Mouse (Mus musculus) right cerebral cortex, adult 18-20 months (tissue): ENCODE results near the gene Znhit2.

Experiments used
- DNase-seq: peaks from one replicate; pipeline ENCODE4 v3.0.0; 2022; ENCODE audit warnings: mixed read lengths

The Znhit2 gene

DNA sequence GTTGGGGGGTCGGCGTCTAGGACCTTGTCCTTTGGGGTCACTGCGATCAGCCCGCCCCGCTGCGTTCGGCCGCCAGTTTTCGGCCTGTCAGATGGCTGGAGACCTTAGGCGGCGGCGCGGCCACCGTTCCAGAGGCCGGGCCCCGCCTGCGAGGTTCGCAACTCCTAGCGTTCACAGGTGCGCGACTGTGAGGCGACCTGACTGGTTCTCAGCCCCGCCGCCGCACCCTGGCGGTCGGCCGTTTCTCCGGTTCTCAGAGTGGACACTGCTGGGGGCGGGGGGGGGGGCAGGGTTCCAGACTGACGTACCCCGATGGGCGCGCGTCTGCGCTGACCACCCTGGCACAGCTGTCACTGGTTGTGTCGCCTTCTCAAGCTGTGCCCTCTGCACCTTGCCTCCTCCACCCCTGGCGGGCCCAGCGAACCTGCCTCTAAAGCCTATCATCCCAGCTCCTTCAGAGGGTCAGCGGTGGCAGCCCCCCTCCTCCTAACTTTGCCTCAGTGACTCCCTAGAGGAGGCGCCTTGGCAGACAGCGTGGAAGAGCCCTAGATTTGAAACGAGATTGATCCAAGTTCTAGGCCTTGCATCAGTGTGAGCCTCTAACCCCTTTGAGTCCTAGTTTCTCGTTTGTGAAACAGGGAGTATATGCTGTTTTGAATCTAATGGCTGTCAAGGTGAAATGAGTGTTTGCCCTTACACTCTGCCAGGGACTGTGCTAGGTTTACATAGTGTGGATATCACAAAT, 13.7 kb upstream of the Znhit2 start:
- no peak for DNase-seq

DNA sequence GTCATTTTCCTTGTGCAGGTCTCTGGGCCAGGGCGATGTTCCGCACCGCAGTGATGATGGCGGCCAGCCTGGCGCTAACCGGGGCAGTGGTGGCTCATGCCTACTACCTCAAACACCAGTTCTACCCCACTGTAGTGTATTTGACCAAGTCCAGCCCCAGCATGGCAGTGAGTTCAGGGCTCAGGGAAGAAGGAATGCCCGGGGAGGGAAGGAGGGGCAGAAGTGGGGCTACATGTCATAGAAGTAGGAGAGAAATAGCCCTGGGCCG, 13.2 kb upstream of the Znhit2 start:
- no peak for DNase-seq

DNA sequence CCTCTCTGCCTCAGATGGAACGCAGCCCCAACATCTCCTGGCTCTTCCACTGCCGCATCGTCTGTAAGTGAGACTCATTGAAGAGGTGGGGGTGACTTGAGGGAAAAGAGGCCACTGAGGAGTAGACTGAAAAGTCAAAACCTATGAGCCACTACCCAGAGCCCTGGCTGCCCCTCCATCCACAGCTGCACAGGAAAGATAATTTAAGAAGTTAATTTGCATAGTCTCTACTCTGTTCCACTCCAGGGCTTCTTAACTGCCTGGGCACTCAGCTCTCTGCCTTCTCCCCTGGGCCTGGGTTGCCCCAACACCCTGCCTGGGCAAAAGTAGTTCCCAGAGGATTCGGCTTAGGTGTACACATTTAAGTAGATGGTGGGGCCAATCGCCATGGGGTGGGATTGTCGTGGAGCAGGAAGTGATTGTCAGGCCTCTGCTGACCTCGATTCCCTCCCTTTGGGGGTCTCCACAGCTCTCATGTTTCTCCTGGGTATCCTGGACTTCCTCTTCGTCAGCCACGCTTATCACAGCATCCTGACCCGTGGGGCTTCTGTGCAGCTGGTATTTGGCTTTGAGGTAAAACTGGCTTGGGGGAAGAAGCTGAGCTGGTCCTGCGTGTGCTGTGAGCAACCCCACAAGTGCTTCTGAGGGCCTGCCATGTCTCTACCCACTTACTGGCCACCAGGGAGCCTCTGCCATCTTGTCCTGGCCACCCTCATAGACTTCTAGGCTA, 12.1 kb upstream of the Znhit2 start:
- DNase-seq: no peak

DNA sequence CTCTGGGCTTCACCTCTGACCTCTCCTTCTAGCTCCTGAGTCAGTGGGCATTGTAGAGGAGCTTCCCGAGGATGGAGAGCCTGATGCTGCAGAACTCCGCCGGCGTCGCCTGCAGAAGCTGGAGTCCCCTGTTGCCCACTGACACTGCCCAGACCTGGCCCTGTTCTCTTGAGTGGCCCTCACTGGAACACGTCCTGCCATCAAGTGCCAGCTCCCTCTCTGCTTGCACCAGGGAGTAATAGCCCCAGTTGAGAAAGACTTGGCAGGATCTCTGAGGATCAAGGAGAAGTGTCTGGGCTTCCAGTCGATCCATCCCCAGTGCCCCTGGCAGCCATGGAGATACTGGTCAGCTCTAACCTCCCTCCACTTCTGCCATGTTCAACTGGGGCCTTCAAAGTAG, 8.5 kb upstream of the Znhit2 start:
- no peak for DNase-seq

DNA sequence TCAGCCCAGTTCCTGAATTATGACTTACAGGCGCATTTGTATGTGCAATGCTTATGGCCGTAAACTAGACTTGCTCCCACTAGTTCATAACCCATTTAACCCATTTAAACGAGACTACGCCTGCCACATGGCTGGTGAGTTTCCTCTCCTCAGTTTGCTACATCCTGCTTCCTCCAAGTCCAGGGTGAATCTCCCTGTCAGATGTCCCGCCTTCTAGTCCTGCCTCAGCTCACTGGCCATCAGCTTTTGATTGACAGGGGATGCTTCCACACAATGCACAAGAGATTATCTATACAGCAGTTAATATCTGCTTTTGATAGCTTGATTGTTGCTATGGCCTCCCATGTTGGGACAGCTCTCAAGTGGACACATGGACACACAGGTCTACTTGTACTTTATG, 6.7 kb upstream of the Znhit2 start:
- DNase-seq: no peak

DNA sequence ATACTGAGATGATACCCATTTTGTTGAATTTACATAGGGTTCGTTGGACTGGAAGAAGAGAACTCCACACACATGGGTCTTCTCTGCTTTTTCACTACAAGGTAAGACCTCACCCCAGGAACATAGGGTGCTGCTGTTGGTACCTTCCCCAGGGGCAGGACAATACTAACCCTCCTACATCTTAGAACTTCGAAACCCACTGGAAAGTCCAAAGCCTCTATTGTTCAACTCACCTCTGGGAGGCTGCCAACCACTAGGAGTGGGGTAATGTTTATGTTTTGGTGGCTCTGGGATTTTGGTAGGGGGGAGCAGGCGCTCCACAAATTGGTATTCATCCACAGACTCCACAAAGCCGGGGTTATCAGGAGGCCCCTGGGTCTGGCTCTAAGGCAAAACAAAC, 4.3 kb upstream of the Znhit2 start:
- DNase-seq: no peak

DNA sequence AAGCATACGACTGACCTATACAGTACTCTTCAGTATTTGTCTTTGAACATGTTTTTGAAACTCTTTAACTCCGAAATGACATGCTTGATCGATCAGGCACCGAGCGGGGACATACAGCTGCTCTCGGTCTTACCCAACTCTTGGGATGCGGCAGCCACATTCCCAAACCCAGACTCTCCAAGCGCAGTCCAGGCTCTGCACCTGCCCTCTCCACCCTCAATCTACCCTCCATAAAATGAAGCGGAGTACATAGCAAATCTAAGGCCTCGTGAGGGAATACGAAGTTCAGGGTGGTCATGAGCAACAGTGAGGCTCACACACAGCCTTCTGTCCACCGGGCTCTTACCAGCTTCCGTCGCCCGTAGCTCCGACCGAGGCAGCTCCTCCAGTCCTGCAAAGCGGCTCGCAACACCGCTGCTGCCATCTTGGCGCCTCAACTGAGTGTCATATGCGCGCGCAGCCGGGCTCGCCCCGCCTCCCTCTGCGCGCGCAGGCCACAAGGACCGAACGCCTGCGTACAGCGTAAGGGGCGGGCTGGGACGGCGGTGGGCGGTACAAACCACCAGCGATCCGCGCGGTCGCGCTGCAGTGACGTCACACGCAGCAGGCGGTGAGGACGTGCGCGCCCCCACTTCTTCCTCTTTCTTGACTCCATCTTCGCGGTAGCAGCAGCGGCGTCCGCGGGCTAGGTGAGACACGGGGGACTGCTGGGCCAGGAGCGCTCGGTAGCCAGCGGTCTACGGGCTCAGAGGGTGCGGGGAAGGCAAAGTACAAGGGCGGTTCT, 3.5 kb upstream of the Znhit2 start, which contains the start of the genes Mrpl49 and Fau:
TSS of gene Mrpl49 (minus strand) at position 473 of the 784 bp plus-strand sequence.
TSS of gene Fau (plus strand) at position 532 of the 784 bp plus-strand sequence.
- DNase-seq: peak; percentile 99

DNA sequence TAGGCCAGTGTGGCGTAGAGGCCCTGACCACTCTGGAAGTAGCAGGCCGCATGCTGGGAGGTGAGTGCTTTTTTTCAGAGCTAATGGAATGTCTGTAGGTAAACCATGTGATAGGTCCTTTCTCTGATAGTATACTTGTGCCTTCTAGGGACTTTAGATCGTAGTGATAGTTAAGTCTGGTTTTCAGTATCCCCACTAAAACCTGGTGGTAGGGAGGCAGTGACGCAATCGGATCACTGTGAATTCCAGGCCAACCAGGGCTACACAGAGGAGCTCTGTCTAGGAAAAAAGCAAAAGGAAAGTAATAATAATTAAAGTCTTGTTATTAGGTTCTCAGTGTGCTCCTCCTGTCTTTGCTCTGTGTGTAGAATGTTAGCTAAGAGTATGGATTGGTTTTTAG, 2.5 kb upstream of the Znhit2 start:
- DNase-seq: no peak

DNA sequence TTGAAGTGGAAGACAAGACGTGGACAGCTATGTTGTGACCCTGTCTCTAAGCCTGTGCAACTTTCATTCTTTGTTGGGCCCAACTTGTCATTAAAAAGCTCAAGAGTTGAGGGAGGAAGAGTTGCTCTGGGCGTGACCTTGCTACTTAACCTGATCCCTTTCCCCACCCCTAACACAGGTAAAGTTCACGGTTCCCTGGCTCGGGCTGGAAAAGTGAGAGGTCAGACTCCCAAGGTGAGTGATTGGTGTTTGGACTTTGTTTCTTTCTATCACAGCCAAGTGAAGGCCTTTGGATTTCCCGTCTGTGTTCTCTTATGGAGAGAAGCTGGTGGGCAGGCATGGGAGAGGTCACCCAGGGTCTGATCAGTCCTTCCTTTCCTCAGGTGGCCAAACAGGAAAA, 2.0 kb upstream of the Znhit2 start:
- DNase-seq: no peak

DNA sequence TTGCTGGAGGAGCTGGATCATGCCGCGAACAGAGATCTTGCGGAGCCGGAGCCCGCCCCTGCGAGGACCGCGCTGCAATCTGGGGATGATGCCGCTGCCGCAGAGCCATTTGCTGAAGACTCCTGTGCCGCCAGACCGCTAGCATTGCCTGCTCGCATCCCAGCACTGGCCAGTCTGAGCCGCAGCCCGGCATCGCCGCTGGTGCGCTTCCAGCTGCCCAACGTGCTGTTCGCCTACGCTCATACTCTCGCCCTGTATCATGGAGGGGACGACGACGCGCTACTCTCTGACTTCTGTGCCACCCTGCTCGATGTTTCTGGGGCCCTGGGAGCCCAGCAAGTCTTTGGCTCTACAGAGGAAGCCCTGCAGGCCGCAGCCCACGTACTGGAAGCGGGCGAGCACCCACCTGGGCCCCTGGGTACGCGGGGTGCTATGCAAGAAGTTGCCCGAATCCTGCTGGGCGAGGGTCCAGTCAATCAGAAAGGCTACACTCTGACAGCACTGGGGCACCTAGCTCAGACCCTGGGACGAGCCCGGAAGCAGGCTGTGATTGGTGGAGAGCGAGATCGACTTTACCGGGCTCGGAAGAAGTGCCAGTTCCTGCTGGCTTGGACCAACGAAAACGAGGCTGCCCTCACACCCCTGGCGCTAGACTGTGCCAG, 780 bp downstream of the Znhit2 start:
- peak; percentile 32 for DNase-seq

DNA sequence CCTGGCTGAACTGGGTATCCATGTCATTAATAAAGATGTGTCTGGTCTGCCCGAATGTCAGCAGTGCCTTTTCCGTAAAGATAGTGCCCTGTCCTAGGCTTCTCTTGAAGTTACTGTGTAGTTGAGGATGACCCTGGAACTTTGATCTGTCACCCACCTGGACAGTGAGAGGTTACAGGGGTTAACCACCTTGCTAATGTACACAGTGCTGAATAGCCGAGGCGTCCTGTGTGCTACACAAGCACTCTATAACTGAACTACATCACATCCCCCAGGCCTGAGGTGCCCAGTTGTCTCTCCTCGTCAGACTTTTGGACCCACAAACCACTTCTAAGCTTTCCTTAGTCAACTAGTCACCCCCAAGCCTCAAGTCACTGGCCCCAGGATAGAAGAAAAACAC, 1.4 kb downstream of the Znhit2 start:
- DNase-seq: no peak

DNA sequence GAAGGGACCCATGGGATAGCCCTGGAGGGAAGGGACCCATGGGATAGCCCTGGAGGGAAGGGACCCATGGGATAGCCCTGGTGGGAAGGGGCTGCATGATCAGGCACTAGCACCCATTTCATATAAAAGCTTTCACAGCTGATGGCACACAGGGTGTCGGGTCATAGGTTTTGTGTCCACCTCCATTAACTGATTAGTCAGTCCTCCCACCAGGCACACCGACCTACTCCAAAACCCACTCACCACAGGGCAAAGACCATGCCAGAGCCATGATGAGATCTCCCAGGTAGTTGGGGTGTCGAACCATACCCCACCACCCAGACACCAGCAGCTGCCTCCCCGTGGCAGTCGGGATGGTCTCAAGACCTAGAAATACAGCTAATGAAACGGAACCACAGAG, 2.1 kb downstream of the Znhit2 start:
- no peak for DNase-seq

DNA sequence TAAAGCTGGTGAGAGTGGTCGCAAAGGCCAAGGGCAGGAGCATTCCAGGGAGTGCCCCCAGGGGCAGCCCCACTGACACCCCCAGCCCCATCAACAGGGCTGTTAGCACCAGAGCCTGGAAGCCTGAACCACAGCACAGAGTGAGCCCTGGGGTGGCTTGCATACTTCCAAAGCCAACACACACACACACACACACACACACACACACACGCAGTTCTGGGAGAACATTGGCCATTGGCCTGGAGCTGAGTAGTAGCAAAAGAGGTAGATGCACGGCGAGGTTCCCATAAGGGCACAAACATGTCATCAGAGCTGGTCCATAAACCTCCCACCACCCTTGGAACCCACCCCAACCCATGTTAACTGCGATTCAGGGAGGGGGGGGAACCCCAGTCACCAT, 5.6 kb downstream of the Znhit2 start:
- DNase-seq: no peak

DNA sequence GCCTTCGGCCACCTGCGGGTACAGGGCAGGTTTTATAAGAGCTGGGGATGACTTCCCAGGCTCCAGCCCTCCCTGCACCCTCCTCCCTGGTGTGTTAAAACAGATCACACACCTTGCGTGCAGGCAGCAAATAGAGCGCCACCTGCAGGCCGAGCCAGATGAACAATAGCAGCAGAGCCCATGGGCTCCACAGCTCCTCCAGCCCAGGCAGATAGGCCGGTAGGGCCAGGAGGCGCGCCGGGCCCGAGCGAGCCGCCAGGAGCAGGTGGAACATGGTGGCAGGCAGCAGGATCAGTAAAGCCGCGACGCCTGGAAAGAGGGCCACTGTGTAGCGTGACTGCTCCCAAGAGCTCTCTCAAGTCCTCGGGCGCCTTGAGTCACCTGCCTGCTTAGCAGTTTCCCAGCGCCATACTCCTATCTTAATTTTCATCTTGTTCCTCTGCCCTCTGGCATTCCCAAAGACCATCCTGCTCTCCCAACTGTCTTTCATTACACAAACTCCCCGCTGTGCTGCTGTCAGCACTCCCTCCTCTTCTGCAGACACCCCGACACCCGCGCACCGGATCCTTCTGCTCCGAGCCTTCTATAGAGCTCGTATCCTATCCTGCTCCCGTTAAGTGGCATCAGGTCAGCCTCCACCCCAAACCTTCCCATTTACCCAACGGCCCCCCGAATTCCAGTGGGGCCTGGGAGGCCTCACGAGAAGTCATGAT, 6.2 kb downstream of the Znhit2 start:
- DNase-seq: peak; percentile 85

DNA sequence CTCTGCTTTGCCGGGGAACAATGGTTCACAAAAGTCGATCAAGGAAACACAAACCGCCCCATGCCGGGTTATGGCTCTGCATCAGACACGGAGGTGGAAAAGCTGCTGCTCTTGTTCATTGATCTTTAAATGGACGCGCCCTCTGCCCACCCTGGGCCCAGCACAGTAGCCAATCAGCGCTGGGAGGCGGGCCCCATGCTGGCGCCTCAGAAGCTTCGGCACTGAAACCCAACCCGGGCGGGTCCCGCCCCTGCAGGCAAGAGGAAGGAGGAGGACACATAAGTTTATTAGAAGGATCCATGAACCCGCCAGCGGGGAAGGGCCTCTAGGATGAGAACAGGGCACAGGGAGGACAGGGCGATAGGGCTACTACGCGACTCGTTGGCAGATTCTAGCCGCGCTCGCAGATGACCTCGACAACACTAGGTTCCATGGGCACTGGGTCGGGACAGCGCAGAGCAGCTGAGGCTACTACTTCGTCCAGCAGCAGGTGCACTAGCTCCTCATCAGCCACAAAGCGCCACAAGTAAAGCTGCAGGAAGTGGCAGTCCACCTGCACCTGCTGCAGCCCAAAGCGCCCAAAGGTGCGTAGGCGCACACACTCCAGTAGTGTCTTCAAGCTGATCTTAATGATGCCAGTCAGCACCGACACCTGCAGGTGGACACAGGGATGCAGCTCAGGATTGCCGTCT, 6.9 kb downstream of the Znhit2 start, which contains the start of gene Tm7sf2:
TSS of gene Tm7sf2 (minus strand) at position 650 of the 692 bp plus-strand sequence.
- DNase-seq: peak; percentile 91

DNA sequence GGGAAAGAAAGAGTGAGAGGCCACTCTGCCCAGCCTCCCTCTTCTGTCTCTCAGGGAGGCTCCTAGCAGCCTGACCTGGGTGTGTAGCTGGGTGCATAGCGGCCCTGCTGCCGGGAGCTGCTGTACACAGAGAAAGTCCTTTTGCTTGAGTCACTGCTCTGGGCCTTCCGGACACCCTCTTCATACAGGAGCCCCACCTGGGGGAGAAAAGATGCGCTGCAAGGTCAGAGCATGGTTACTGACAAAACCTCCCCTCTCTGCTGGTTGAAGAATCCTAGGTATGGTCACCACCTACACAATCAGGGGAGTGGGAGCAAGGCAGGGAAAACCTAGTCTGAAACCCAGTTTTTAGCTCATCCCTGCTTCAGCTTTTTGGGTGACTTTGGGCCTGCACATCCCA, 8.0 kb downstream of the Znhit2 start:
- no peak for DNase-seq

DNA sequence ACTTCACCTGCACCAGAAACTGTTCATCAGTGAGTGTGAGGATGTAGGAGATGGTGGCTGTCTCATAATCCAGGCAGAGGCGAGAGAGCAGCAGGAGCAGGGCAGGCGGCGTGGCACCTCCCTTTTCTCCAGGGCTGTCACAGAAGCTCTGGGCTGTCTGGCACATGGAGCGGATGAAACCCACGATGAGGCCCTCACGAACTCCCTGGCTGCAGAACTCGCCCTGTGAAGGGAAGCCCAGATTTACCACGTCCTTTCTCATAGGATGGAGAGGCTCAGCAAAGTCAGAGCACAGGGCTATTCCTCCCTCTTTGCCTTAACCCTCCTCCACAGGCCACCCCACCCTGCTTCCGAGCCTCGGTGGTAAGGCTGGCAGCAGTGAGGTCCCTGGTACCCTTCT, 8.9 kb downstream of the Znhit2 start:
- DNase-seq: no peak

DNA sequence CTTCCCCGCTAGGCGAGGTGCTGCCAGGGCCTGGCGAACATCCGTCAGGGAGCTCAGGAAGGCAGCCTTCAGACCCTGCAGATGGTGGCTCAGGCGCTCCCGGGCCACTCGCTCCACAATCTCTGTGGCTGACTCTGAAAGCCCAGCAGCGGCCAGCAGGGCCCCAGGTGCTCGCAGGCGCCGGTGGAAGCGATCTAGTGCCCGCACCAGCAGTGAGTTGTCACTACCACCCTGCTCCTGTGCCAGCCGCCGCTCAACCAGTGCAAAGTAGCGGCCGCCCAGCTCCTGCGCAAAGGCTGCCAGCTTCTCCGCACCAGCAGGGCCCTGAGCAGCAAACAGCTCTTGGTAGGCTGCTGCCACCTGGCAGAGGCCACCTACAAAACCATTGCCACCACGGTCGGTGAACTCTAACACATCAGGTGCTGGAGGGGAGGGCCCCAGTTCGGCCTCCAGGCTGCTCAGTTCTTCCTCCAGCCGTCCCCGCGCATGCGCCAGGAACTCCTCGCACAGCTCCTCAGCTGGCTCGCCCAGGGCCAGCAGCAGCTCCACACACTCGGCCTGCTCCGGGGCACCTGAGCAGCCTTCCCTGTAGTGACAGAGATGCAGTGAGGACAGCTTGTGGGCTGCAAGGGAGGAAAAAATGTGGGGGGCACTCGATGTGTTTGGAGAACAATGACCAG, 9.7 kb downstream of the Znhit2 start:
- DNase-seq: no peak

DNA sequence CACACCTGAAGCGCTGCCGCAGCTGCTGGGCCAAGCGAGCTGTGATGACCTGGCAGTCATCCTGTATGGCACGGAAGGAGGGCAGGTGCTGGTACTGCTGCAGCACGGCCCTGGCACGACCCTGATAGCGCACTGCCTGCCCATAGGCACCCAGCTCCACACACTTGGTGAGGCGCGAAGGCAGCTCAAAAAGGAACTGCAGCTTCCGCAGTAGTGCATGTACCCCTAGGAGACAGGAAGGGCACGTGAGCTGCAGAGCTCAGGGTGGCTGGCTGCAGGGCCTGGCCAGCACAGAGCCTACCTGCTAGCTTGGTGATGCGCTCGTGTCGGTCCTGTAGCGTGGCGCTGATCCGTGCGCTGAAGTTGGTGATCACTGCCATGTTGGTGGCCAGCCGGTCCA, 10.3 kb downstream of the Znhit2 start:
- no peak for DNase-seq

DNA sequence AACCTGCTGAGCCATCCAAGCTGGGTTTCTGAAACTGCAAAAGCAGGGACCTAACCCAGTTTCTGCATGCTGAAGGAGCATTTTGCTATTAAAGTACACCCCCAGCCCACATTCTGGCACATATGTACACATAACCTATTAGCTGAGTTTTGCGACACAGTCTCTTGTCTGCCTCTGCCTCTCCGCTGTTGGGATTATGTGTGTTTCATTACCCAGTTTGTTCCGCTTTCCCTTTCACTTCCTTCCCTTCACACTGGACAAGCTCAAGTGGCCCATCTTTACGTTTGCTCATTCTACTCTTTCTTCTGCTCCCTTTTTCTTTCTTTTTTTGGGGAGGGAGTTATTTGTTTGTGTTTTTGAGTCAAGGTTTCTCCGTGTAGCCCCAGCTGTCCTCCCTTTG, 12.9 kb downstream of the Znhit2 start:
- DNase-seq: no peak
